Mouse (Mus musculus) thymus, adult 2 months (tissue): Measurements from ENCODE around the gene Arhgap22.

ENCODE experiments used
- CTCF ChIP-seq: fragments of 200-500 bp; IDR thresholded peaks from 2 replicates; pipeline ENCODE4 v1.5.1; 2012; ENCODE audit warnings: mild to moderate bottlenecking, control low read depth, low read length, moderate library complexity, borderline replicate concordance; ENCODE audit not compliant: control insufficient read depth, poor library complexity, insufficient read depth; ENCODE audit errors: extremely low read depth
- POLR2A ChIP-seq: fragments of 200-500 bp; IDR thresholded peaks from 2 replicates; pipeline ENCODE4 v1.6.1; 2012; ENCODE audit warnings: mild to moderate bottlenecking, low read length, control low read depth, moderate library complexity; ENCODE audit not compliant: control insufficient read depth, poor library complexity, insufficient read depth; ENCODE audit errors: extremely low read depth

DNA sequence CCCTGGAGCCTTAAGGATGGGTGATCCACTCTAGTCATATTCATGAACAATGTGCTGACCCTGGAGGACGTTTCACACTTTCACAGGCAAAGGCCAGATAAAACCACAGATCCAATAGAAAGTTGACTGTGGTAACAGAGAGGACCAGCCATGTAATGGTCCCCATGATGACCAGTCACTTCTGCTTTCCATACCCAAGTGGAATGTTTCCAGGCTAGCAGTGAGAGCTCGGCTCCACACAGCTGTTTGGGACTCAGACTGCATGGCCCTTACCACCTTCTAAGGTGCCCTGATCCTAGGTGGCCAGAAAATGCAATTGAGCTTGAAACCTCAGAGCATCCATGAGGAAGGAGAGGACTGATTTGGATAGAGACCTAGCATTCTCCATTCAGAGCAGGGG, 31.1 kb downstream of the Arhgap22 start:
- TF ChIP-seq POLR2A, result no peak
- TF ChIP-seq CTCF, result no peak
